Mouse (Mus musculus) embryonic facial prominence, embryonic 15.5 days (tissue): ENCODE data around the gene Olfr467. TPM values are rescaled to one million over a fixed set of nuclear protein-coding genes. Genes with fewer than 3 reads are reported as not detected.
"Not testable (repeated sequence)": the region's sequence is repeated elsewhere in the genome, so short reads cannot be mapped to it uniquely, and the experiment has no call there.

Experiments used
- ATAC-seq: fragments of 200-750 bp; cut with Nextera tagmentation; 2 replicates; pipeline ENCODE4 v1.8.0; 2017; ENCODE audit warnings: low read depth, moderate TSS enrichment; ENCODE audit not compliant: insufficient number of reproducible peaks, low FRiP score, low TSS enrichment
- H3K27ac ChIP-seq: fragments of 300-500 bp; sonication (generic); replicated peaks from 2 replicates; pipeline ENCODE4 v1.5.1; 2015; ENCODE audit warnings: mild to moderate bottlenecking, inconsistent platforms
- H3K27me3 ChIP-seq: fragments of 300-500 bp; sonication (generic); 2 replicates; pipeline ENCODE4 v1.6.1; 2015; ENCODE audit warnings: inconsistent platforms
- H3K36me3 ChIP-seq: fragments of 300-500 bp; sonication (generic); 2 replicates; pipeline ENCODE4 v1.6.1; 2015; ENCODE audit warnings: mild to moderate bottlenecking, inconsistent platforms
- H3K4me1 ChIP-seq: fragments of 300-500 bp; sonication (generic); 2 replicates; pipeline ENCODE4 v1.6.1; 2015; ENCODE audit warnings: inconsistent platforms
- H3K4me2 ChIP-seq: fragments of 300-500 bp; sonication (generic); replicated peaks from 2 replicates; pipeline ENCODE4 v1.6.1; 2015; ENCODE audit warnings: mild to moderate bottlenecking, inconsistent platforms
- H3K4me3 ChIP-seq: fragments of 300-500 bp; sonication (generic); replicated peaks from 2 replicates; pipeline ENCODE4 v1.5.1; 2015; ENCODE audit warnings: mild to moderate bottlenecking, inconsistent platforms
- H3K9ac ChIP-seq: fragments of 300-500 bp; sonication (generic); 2 replicates; pipeline ENCODE4 v1.6.1; 2015; ENCODE audit warnings: inconsistent platforms
- H3K9me3 ChIP-seq: fragments of 300-500 bp; sonication (generic); replicated peaks from 2 replicates; pipeline ENCODE4 v1.6.1; 2016; ENCODE audit warnings: inconsistent platforms
- WGBS: fragments of 180-500 bp; shearing (Covaris S2); methylation state at CpG from one replicate; pipeline ENCODE4 v1.1.7; 2015; 5-methylcytosine and 5-hydroxymethylcytosine counted together
- polyA plus RNA-seq: library from polyadenylated mRNA; unstranded; fragments of >200 nt; fragmentation: Nextera tagmentation; extraction: Ambion mirVana; gene quantifications from 2 replicates; pipeline ENCODE4 v1.2.1, GENCODE M21; 2015

The Olfr467 gene
- polyA plus RNA-seq, 1 experiment from 2014 or later, result not detected

DNA sequence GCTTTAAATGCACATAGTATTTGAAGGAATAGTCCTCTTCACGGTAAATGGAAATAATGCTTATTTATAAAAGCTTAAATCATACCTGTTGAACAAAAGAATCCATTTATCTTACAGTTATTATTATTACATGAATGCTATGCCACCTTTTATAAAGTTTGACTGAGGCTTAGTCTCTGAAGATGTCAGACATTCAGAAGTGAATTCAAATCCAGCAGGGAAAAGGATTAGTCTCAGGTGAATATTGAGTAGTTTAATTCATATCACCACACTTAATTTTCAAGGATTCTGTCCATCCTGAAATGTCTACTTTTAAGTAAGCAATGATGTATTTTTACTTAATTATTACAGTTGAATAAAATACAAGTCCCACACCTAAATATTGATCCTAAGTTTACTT is 35.3 kb downstream of the Olfr467 start, which contains the start of gene Olfr470:
Gene Olfr470 (minus strand): TSS at position 101 of the 400 bp plus-strand sequence.
- H3K4me1 ChIP-seq, H3K36me3 ChIP-seq, H3K27me3 ChIP-seq, H3K4me2 ChIP-seq, H3K9me3 ChIP-seq, H3K9ac ChIP-seq, H3K27ac ChIP-seq, H3K4me3 ChIP-seq, ATAC-seq: not testable (repeated sequence)
- WGBS, result 78% methylated on average over 1 of the region's 1 CpGs

Other genes starting within 250 kb of the Olfr467 start
- gene Olfml1, start 244.8 kb upstream of the Olfr467 start, polyA plus RNA-seq, result 29.0 and 31.4 TPM in 2 replicates
- gene Ppfibp2, start 217.1 kb upstream of the Olfr467 start, polyA plus RNA-seq, result 16.6 and 18.6 TPM in 2 replicates
- 0.23 TPM in 1 of 2 replicates, not detected in the other for gene 5330417H12Rik, start 187.1 kb upstream of the Olfr467 start, polyA plus RNA-seq
- 0.53 and 0.72 TPM in 2 replicates for gene Cyb5r2, start 54.2 kb upstream of the Olfr467 start, polyA plus RNA-seq
- gene Ovch2, start 11.1 kb upstream of the Olfr467 start, polyA plus RNA-seq, result not detected in 2 replicates
- not detected in 2 replicates for gene Olfr469, start 13.3 kb downstream of the Olfr467 start, polyA plus RNA-seq
- gene Olfr470, start 35.2 kb downstream of the Olfr467 start, polyA plus RNA-seq, result not detected in 2 replicates
- 0.15 TPM in 1 of 2 replicates, not detected in the other for gene Olfr472, start 85.6 kb downstream of the Olfr467 start, polyA plus RNA-seq
- gene Olfr473, start 118.2 kb downstream of the Olfr467 start, polyA plus RNA-seq, result not detected in 2 replicates
- gene Olfr474, start 142.4 kb downstream of the Olfr467 start, polyA plus RNA-seq, result not detected in 2 replicates
- gene Olfr476, start 152.5 kb downstream of the Olfr467 start, polyA plus RNA-seq, result not detected in 2 replicates
- not detected in 2 replicates for gene Olfr477, start 174.4 kb downstream of the Olfr467 start, polyA plus RNA-seq
- 0.16 TPM in 1 of 2 replicates, not detected in the other for gene Olfr478, start 221.7 kb downstream of the Olfr467 start, polyA plus RNA-seq
- gene Olfr479, start 238.4 kb downstream of the Olfr467 start, polyA plus RNA-seq, result 0.05 and 0.09 TPM in 2 replicates